Mouse (Mus musculus) sigmoid colon, adult 10 weeks (tissue): ENCODE measurements around the gene Slco1b2. TPM values are rescaled to one million over a fixed set of nuclear protein-coding genes. Genes with fewer than 3 reads are reported as not detected.

Source experiments
- polyA plus RNA-seq: library from polyadenylated mRNA; stranded (reverse); fragments of 350-450 nt; fragmentation: Illumina TruSeq; extraction: RNeasy Lipid Tissue Mini Kit (QIAGEN cat#74804); gene quantifications from one replicate; pipeline ENCODE4 v1.2.3, GENCODE M21; 2014; ENCODE audit warnings: low read depth, low replicate concordance

Slco1b2 gene
- 0.22 TPM for polyA plus RNA-seq

DNA sequence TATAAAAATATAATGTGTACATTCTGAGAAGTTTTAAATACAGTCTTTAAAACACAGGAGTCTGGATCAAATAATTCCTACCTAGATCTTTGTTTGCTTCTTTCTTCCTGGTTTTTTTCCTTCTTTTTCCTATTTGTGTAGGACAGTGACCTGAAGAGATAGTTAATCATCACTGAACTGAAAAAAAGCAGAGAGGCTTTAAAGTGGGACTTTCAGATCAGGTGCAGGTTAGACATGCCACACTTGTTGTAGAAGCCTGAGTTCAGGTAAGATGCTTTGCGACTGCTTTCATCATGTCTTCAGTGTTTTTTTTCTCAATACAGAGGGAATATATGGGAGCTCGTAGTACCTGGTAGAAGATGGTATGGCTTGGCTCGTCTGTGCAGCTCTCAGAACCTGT is at the start of gene Slco1b2:
Slco1b2 (plus strand) TSS at position 228 of the 400 bp plus-strand sequence.

Other genes starting within 250 kb of the Slco1b2 start
- gene Slco1c1, start 105.2 kb upstream of the Slco1b2 start, polyA plus RNA-seq, result 0.76 TPM
- not detected for gene Gm5724, start 144.3 kb downstream of the Slco1b2 start, polyA plus RNA-seq
- not detected for gene Slco1a4, start 226.7 kb downstream of the Slco1b2 start, polyA plus RNA-seq